In the genomic region with DNA sequence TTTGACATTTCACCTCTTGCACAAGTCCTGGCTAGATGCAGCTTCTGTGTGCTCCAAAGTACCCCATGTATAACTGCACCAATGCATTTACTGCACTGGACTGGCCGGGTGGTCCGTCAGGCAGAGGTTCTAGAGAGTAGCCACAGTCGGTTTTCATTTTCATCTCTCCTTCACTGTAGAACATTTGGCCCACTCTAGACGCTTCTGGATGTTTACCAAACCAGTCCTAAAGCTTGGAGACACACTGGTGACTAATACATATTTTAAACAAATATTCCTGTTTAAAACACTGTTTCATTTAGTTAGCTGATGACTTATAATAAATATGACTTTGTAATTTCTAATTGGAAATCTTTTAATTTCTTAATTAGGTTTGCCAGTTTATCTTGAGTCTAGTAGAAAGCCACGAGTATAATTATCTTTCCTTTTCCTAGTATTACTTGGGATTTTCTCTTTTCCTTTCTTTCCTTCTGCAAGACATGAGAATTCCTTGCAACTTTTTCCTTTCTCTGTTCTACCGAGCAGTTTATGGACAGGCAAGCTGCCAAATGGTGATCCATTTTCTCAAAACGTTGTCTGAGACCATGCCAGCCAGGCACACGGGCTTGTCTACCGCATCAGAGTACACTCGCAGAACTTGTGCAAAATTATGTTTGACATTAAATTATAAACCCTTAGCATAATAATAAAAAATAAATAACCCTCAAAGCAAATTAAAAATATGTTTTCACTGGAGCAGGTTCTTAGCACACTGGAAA, we compare ENCODE assay signal across 23 mouse cellular contexts.
A peak's percentile ranks its signal among the peaks of the same experiment; 100 is the strongest.
DNase-seq lines count a peak whose midpoint lies in the region; ATAC-seq and TF ChIP-seq lines count a peak whose summit lies in the region.
"Had no signal": no experiment of that assay in that cellular context is flagged by ENCODE, and none has a peak within 500 bp of the region (broad histone marks: within the 10 kb centered on the region; RNA-seq: fewer than 3 reads in every experiment).

No protein-coding gene starts in this region.

- no peak overlapping the region for H3K4me2 ChIP-seq in midbrain, embryonic 13.5 days (replicated peaks)
- H3K4me2 ChIP-seq: embryonic facial prominence, embryonic 12.5 days; hindbrain, embryonic 14.5 days; intestine, embryonic 15.5 days; liver, embryonic 11.5 days; midbrain, embryonic 12.5 days; neural tube, embryonic 15.5 days; stomach, embryonic 15.5 days had no signal

- peak overlapping the region; percentile 33; the same call in 1 of the 2 replicates for H3K27ac ChIP-seq in layer of hippocampus, adult 2 months
- no peak overlapping the region for H3K27ac ChIP-seq in midbrain, embryonic 13.5 days
- H3K27ac ChIP-seq: embryonic facial prominence, embryonic 12.5 days; forebrain, embryonic 10.5 days; heart, embryonic 10.5 days; hindbrain, embryonic 14.5 days; intestine, embryonic 15.5 days; midbrain, embryonic 12.5 days; neural tube, embryonic 15.5 days; stomach, embryonic 15.5 days had no signal

- no peak overlapping the region for H3K4me3 ChIP-seq in layer of hippocampus, adult 2 months
- H3K4me3 ChIP-seq in midbrain, embryonic 13.5 days (replicated peaks) = no peak overlapping the region
- H3K4me3 ChIP-seq: embryonic facial prominence, embryonic 12.5 days; forebrain, embryonic 10.5 days; heart, embryonic 10.5 days; intestine, embryonic 15.5 days; midbrain, embryonic 12.5 days; neural tube, embryonic 15.5 days; stomach, embryonic 15.5 days had no signal

- H3K9ac ChIP-seq in midbrain, embryonic 13.5 days (replicated peaks) = no peak overlapping the region
- H3K9ac ChIP-seq: embryonic facial prominence, embryonic 12.5 days; hindbrain, embryonic 14.5 days; intestine, embryonic 15.5 days; midbrain, embryonic 12.5 days; neural tube, embryonic 15.5 days; stomach, embryonic 15.5 days had no signal

- H3K9me3 ChIP-seq in midbrain, embryonic 13.5 days = no peaks in the 10 kb centered on the region
- H3K9me3 ChIP-seq: embryonic facial prominence, embryonic 12.5 days; forebrain, embryonic 10.5 days; heart, embryonic 10.5 days; intestine, embryonic 15.5 days; midbrain, embryonic 12.5 days; neural tube, embryonic 15.5 days; stomach, embryonic 15.5 days had no signal

- DNase-seq in layer of hippocampus, adult 2 months (ENCODE audit: low spot score in 2 of 2) = no peak
- DNase-seq in layer of hippocampus, postnatal 25 days (ENCODE audit: extremely low spot score in 1 of 2, low spot score in 1 of 2) = no peak
- peak; percentile 6 for DNase-seq in right cerebral cortex, postnatal 14 days
- no peak for DNase-seq in right cerebral cortex, postnatal 36 days (ENCODE audit: low spot score in 2 of 2)
- peak; percentile 51 for DNase-seq in brain, adult 2 months (ENCODE audit: low read depth, low spot score)
- DNase-seq: adrenal gland, postnatal 14 days; cerebellum, adult 9-11 months; gastrocnemius, postnatal 36 days; heart, postnatal 14 days; retina, postnatal 1 day; spleen, adult 18-20 months; thymus, adult 2 months had no signal

- H3K36me3 ChIP-seq in midbrain, embryonic 13.5 days = no peaks in the 10 kb centered on the region
- H3K36me3 ChIP-seq: embryonic facial prominence, embryonic 12.5 days; forebrain, embryonic 10.5 days; heart, embryonic 10.5 days; intestine, embryonic 15.5 days; midbrain, embryonic 12.5 days; neural tube, embryonic 15.5 days; stomach, embryonic 15.5 days had no signal

- no peak for ATAC-seq in granulocyte monocyte progenitor cell, adult 5-6 weeks (replicated peaks; ENCODE audit: poor library complexity, severe bottlenecking)
- ATAC-seq in midbrain, embryonic 13.5 days = no peak
- ATAC-seq: intestine, embryonic 15.5 days had no signal

- no peak for TF ChIP-seq CTCF in layer of hippocampus, adult 2 months (conservative IDR thresholded peaks at IDR 0.05)

- no peaks in the 10 kb centered on the region for H3K4me1 ChIP-seq in midbrain, embryonic 13.5 days (replicated peaks)
- H3K4me1 ChIP-seq: forebrain, embryonic 10.5 days; heart, embryonic 10.5 days; intestine, embryonic 15.5 days; midbrain, embryonic 12.5 days; stomach, embryonic 15.5 days had no signal

- 87% methylated on average over 10 of the region's 10 CpGs for WGBS in midbrain, embryonic 13.5 days

- H3K27me3 ChIP-seq in midbrain, embryonic 13.5 days = no peaks in the 10 kb centered on the region
- H3K27me3 ChIP-seq: embryonic facial prominence, embryonic 12.5 days; intestine, embryonic 15.5 days; midbrain, embryonic 12.5 days; neural tube, embryonic 15.5 days; stomach, embryonic 15.5 days had no signal

Comparison
In these comparisons a context has a peak if more than half of its experiments do, and no peak if none do; other contexts are left out.
1. DNase-seq: peak in right cerebral cortex, postnatal 14 days (single experiment) and brain, adult 2 months (single experiment); none in layer of hippocampus, adult 2 months (0 of 2), layer of hippocampus, postnatal 25 days (0 of 2) and right cerebral cortex, postnatal 36 days (0 of 2).